Mouse (Mus musculus) liver, embryonic 13.5 days (tissue): ENCODE data around the gene Syn3. TPM values are rescaled to one million over a fixed set of nuclear protein-coding genes. Genes with fewer than 3 reads are reported as not detected.
A peak's percentile ranks its signal among the peaks of the same experiment; 100 is the strongest.

Source experiments
- ATAC-seq: fragments of 200-750 bp; cut with Nextera tagmentation; 2 replicates; pipeline ENCODE4 v1.8.0; 2017; ENCODE audit warnings: low read depth, mild to moderate bottlenecking, moderate number of reproducible peaks, moderate library complexity
- DNase-seq: peaks from one replicate; pipeline ENCODE4 v3.0.0; 2022
- H3K27ac ChIP-seq: fragments of 300-500 bp; sonication (generic); 2 replicates; pipeline ENCODE4 v1.5.1; 2015; ENCODE audit warnings: moderate library complexity, mild to moderate bottlenecking, inconsistent platforms
- H3K27me3 ChIP-seq: fragments of 300-500 bp; sonication (generic); 2 replicates; pipeline ENCODE4 v1.6.1; 2015; ENCODE audit warnings: mild to moderate bottlenecking, inconsistent platforms
- H3K36me3 ChIP-seq: fragments of 300-500 bp; sonication (generic); 2 replicates; pipeline ENCODE4 v1.6.1; 2015; ENCODE audit warnings: mild to moderate bottlenecking, inconsistent platforms
- H3K4me1 ChIP-seq: fragments of 300-500 bp; sonication (generic); replicated peaks from 2 replicates; pipeline ENCODE4 v1.6.1; 2015; ENCODE audit warnings: inconsistent platforms
- H3K4me2 ChIP-seq: fragments of 300-500 bp; sonication (generic); 2 replicates; pipeline ENCODE4 v1.6.1; 2015; ENCODE audit warnings: inconsistent platforms, mild to moderate bottlenecking, moderate library complexity
- H3K4me3 ChIP-seq: fragments of 300-500 bp; sonication (generic); replicated peaks from 2 replicates; pipeline ENCODE4 v1.5.1; 2015; ENCODE audit warnings: mild to moderate bottlenecking, inconsistent platforms
- H3K9ac ChIP-seq: fragments of 300-500 bp; sonication (generic); 2 replicates; pipeline ENCODE4 v1.6.1; 2015; ENCODE audit warnings: mild to moderate bottlenecking, inconsistent platforms
- H3K9me3 ChIP-seq: fragments of 300-500 bp; sonication (generic); replicated peaks from 2 replicates; pipeline ENCODE4 v1.6.1; 2016; ENCODE audit warnings: inconsistent platforms
- WGBS: fragments of 180-500 bp; shearing (Covaris S2); methylation state at CpG from one replicate; pipeline ENCODE4 v1.1.7; 2015; ENCODE audit not compliant: insufficient replicate concordance; 5-methylcytosine and 5-hydroxymethylcytosine counted together
- polyA plus RNA-seq: library from polyadenylated mRNA; unstranded; fragments of >200 nt; fragmentation: Nextera tagmentation; extraction: Ambion mirVana; gene quantifications from 2 replicates; pipeline ENCODE4 v1.2.1, GENCODE M21; 2015

Syn3 gene
- polyA plus RNA-seq, 1 experiment from 2014 or later = 0.14 TPM

DNA sequence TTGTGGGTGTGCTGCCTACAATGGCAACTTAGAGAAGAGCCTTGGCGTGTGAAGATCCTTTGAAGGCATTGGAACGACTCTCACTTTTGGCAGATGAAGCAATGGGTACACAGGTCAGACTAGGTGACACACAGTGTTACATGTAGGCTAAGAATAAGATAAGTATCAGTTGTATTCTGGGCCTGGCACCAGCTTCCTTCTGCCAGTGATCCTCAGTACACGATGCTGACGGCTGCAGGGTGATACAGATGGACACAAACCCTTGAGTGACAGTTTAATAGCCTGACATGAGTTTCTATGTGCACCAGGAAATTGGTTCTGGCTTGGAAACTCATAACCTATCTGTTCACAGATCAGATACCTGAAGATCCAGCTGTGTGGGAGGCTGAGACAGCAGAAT is 391.0 kb downstream of the Syn3 start:
- no peak for ATAC-seq
- no peak overlapping the region for H3K4me3 ChIP-seq
- WGBS = 56% methylated on average over 4 of the region's 4 CpGs

DNA sequence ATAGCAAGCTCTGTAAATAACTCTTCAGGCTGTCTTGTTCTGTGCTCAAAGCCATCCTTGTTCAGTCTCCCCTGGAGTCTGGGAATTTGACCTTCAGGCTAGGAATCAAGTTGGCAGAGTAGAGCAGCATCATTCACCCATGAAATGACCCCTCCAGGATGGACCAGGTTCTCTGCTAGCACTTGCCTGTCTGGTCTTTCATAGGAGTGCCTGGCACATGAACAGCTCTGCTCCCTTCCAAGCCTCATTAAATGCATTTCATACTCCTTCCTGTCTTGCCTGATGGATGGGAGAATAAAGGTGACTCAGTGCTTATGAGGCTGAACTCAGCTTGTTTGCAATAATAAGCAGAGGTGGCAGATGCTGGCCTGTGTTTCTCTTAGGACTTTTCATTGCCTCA is 394.7 kb downstream of the Syn3 start:
- no peak overlapping the region for H3K4me3 ChIP-seq
- no peak overlapping the region for H3K9ac ChIP-seq
- no peaks in the 10 kb centered on the region; the same call in 1 of the 2 replicates for H3K9me3 ChIP-seq

More for the DNA sequence above, 391.0 kb downstream of the Syn3 start:
- H3K27me3 ChIP-seq = no peaks in the 10 kb centered on the region
- H3K9me3 ChIP-seq = no peaks in the 10 kb centered on the region
- H3K9ac ChIP-seq = no peak overlapping the region
- no peak overlapping the region for H3K27ac ChIP-seq
- H3K4me1 ChIP-seq = no peaks in the 10 kb centered on the region
- no peaks in the 10 kb centered on the region for H3K36me3 ChIP-seq
- no peak overlapping the region for H3K4me2 ChIP-seq
- DNase-seq = no peak

DNA sequence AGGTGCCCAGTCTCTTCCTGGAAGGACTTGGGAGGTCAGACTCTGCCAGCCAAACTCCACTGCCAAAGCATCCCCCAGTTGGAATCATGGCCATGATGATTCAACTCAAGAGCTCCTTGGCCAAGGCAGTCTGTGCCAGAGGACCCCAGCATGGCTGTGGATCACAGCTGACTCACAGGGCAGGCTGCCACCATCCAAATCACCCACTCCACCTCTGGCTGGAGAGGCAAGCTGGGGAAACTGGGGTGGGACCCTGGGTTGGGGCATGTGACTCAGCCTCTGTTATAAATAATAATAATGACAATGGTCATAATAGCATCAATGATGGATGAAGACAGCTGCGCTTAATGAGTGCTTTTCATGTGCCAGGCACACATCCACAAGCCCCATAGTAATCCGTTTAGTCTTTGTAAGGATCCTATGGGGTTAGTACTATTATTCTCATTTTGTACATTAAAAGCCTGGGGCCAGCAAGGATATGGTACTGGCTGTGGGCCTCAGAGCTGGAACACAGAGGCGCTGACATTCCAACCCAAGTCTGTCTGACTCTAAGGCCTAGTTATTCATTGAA is 398.3 kb downstream of the Syn3 start:
- DNase-seq = no peak
- WGBS = 64% methylated on average over 3 of the region's 3 CpGs

More for the DNA sequence above, 394.7 kb downstream of the Syn3 start:
- DNase-seq = no peak
- no peak overlapping the region for H3K4me2 ChIP-seq
- H3K27me3 ChIP-seq = no peaks in the 10 kb centered on the region
- H3K27ac ChIP-seq = no peak overlapping the region
- ATAC-seq = no peak
- no peaks in the 10 kb centered on the region for H3K36me3 ChIP-seq
- H3K4me1 ChIP-seq = no peaks in the 10 kb centered on the region

DNA sequence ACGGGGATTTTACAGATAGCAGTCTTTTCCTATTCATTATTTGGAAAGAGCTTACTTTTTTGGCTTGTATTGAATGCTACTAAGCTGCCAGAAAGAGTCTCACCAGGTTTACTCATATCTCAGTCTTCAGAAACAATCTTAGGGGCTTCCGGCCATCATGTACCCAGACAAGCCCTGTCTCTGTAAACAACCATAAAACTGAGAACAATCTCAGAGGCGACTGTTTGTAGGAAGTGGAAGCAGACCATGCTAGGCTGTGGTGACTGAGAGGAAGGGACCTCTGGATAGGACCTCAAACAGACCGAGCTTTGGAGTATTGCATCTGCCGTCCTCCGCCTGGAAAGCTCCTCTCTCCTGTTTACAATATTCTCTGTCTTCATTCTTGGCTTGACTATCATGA is 400.3 kb downstream of the Syn3 start:
- Histone ChIP-seq H3K4me2 (no peak overlapping the region), H3K36me3 (no peaks in the 10 kb centered on the region), H3K4me1 (no peaks in the 10 kb centered on the region), H3K4me3 (no peak overlapping the region), H3K27ac (no peak overlapping the region), H3K9ac (no peak overlapping the region), H3K9me3 (no peaks in the 10 kb centered on the region; the same call in 1 of the 2 replicates), H3K27me3 (no peaks in the 10 kb centered on the region)
- no peak for ATAC-seq
- 58% methylated on average over 6 of the region's 6 CpGs for WGBS
- DNase-seq = no peak

More for the DNA sequence above, 398.3 kb downstream of the Syn3 start:
- no peak for ATAC-seq
- H3K9me3 ChIP-seq = no peaks in the 10 kb centered on the region; the same call in 1 of the 2 replicates
- H3K4me2 ChIP-seq = no peak overlapping the region
- no peak overlapping the region for H3K27ac ChIP-seq
- H3K4me3 ChIP-seq = no peak overlapping the region
- no peaks in the 10 kb centered on the region for H3K27me3 ChIP-seq
- H3K9ac ChIP-seq = no peak overlapping the region
- no peaks in the 10 kb centered on the region for H3K4me1 ChIP-seq
- H3K36me3 ChIP-seq = no peaks in the 10 kb centered on the region

DNA sequence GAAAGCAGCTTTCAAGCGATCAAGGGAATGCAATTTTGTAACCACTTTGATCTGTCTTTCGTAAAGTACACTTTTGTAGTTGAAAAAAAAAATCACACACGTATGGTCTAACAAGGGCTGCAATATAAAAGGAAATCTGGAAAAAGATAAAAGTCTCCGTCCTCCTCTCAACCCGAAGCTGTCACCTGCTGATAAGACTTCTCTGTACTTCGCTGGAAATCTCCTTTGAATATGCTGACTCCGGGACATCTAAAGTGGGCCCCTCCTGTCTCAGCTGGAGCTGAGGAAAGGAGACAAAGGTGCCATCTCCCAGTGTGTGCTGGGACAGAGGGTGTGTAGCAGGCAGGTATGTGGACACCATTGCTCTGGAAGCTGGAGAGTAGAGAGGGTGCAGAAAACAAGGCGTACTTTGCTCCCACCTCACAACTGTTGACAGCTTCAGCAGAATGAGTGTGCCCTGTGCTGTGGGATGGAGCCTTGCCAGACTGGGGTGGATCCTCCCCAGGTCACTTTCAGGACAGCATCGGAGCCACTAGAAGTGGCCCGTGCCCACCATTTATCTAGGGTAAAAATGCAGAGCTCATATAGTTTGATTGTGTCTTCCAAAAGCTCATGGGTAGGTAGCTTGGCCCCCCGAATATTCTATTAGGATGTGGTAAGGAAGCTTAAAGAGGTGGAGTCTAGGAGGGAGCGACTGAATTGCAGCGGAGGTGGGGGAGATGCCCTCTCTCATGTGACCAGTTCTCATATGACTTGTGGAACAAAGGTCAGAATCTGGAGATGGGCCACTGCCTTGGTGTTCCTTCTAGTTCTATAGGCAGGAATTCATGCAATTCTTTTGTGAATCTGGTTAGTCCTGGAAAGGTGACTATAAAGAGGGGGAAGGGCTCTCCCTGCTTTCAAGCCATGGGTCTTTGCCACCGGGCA is 405.3 kb downstream of the Syn3 start:
- no peaks in the 10 kb centered on the region for H3K9me3 ChIP-seq
- ATAC-seq (no peak), DNase-seq (no peak)
- H3K4me1 ChIP-seq = 0 out of 2 replicates have a peak, but pooled peaks cover 2% of the 10 kb centered on the region
- no peak overlapping the region for H3K4me3 ChIP-seq
- H3K27me3 ChIP-seq = no peaks in the 10 kb centered on the region
- WGBS = 41% methylated on average over 14 of the region's 14 CpGs
- H3K36me3 ChIP-seq = no peaks in the 10 kb centered on the region
- no peak overlapping the region for H3K27ac ChIP-seq
- H3K9ac ChIP-seq = no peak overlapping the region
- H3K4me2 ChIP-seq = no peak overlapping the region

DNA sequence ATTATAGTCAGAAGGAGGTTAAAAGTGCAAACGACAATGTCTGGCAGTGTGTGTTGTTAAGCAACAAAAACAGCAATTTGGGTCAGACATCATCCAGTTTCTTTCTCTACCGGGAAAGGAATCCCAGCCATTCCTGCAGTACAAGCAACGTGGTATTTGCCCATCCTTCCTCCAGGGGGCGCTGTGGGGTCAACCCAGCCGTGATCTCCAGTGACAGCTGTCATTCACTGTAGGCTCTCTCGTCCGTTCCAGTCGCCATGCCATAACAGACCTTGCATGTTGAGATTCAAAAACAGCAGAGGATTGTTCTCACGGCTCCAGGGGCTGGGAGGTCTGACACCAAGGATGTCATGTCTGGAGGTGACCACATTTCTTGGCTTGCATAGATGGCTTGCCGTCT is 406.8 kb downstream of the Syn3 start:
- WGBS = 35% methylated on average over 10 of the region's 10 CpGs
- DNase-seq = peak; percentile 30

DNA sequence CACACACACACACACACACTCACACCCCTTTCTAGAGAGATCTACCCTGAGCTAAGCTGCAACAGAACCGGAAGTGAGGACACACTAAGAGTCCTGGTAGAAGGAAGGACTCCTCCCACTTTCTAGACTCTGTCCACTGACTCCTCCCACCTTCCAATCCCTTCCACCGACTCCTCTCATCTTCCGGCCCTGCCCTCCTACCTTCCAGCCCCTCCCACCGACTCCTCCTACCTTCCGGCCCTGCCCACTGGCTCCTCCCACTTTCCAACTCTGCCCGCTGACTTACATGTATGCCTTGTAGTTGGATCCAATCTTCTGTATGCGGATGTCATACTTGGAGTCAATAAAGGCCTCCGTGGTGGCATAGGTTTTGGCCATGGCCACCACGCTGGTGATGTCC is 418.8 kb downstream of the Syn3 start:
- ATAC-seq (no peak), DNase-seq (no peak)
- WGBS = 62% methylated on average over 9 of the region's 9 CpGs
- Histone ChIP-seq H3K27me3 (0 out of 2 replicates have a peak, but pooled peaks cover 4% of the 10 kb centered on the region), H3K9me3 (no peaks in the 10 kb centered on the region), H3K36me3 (no peaks in the 10 kb centered on the region), H3K27ac (no peak overlapping the region), H3K4me1 (no peaks in the 10 kb centered on the region), H3K4me3 (no peak overlapping the region), H3K4me2 (no peak overlapping the region), H3K9ac (no peak overlapping the region)

More for the DNA sequence above, 406.8 kb downstream of the Syn3 start:
- H3K27me3 ChIP-seq = no peaks in the 10 kb centered on the region
- H3K27ac ChIP-seq = no peak overlapping the region
- H3K9me3 ChIP-seq = no peaks in the 10 kb centered on the region
- H3K9ac ChIP-seq = no peak overlapping the region
- H3K4me1 ChIP-seq = 0 out of 2 replicates have a peak, but pooled peaks cover 2% of the 10 kb centered on the region
- H3K4me2 ChIP-seq = no peak overlapping the region
- H3K4me3 ChIP-seq = no peak overlapping the region
- ATAC-seq = no peak
- no peaks in the 10 kb centered on the region for H3K36me3 ChIP-seq

DNA sequence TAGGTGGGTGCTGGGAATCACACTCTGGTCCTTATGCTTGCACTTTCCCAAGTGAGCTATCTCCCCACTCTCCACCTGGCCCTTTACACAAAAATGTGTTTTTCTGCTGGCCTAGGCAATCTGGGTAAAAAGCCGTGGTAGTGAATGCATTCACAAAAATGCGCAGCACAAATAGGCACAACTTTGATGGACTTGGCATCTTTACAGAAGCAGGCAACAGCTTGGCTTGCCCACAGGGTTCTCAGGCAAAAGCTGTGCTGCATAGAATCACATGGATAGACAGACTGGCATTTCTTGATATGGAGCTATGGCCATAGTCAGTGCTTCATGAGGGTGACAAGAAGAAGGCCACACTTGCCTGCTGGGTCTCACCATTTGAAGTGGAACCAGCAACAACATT is 419.9 kb downstream of the Syn3 start:
- Histone ChIP-seq H3K9ac (no peak overlapping the region), H3K36me3 (no peaks in the 10 kb centered on the region), H3K9me3 (no peaks in the 10 kb centered on the region), H3K4me1 (no peaks in the 10 kb centered on the region), H3K27ac (no peak overlapping the region), H3K27me3 (0 out of 2 replicates have a peak, but pooled peaks cover 4% of the 10 kb centered on the region), H3K4me2 (no peak overlapping the region), H3K4me3 (no peak overlapping the region)
- WGBS = 77% methylated on average over 2 of the region's 2 CpGs
- ATAC-seq = no peak
- no peak for DNase-seq

DNA sequence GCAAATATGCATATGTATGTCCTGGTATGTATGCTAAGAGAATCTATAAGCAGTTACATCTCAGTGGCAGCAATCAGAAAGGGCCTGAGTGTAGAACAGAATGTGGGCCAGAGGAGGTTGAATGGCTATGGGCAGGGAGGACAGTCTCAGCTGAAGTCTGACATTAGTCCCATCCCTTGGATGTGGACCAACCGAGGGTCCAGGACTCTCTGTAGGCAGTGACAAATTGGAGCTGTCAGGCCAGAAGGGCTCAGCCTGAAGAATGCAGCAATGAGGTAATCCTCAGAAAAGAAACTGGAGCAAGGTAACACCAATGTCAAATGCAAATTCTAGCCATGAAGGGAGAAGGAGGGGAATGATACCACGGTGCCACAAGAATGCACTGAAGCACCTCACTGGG is 421.4 kb downstream of the Syn3 start:
- no peak overlapping the region for H3K27ac ChIP-seq
- no peaks in the 10 kb centered on the region for H3K9me3 ChIP-seq
- ATAC-seq = no peak
- no peak overlapping the region for H3K4me2 ChIP-seq
- 0 out of 2 replicates have a peak, but pooled peaks cover 4% of the 10 kb centered on the region for H3K27me3 ChIP-seq
- no peak overlapping the region for H3K9ac ChIP-seq
- H3K36me3 ChIP-seq = no peaks in the 10 kb centered on the region
- no peak for DNase-seq
- 62% methylated on average over 2 of the region's 2 CpGs for WGBS
- no peak overlapping the region for H3K4me3 ChIP-seq
- no peaks in the 10 kb centered on the region for H3K4me1 ChIP-seq

DNA sequence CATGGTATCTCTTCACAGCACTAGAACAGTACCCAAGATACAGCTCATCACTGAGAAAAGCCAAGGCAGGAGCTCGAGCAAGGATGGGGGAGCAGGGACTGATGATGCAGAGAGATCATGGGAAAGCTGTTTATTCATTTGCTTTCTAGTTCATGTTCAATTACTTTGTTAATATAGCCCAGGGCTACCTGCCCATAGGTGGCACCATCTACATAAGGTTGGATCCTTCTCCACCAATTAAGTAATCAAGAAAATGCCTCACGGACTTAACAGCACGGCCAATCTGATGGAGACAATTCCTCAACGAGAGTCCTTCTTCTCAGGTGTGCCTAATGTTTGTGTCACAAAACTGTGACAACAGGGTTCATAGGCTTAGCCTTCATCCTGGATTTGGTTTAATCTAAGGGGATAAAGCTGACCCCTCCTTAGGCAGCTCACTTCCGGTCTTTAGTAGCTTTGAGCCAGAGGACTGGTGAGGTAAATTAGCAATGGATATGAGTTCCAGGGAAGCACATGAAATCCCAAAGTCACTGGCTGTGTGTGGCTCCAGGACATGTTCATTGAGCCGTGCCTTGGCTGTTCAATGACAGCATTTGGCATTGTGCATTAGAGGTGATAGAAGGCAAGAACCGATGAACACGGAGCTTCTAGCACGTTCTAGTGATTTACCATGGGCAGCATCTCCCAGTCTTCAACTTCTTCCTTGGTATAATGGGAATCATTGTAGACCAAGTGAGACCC is 423.6 kb downstream of the Syn3 start:
- H3K4me3 ChIP-seq = no peak overlapping the region
- no peaks in the 10 kb centered on the region for H3K36me3 ChIP-seq
- H3K4me2 ChIP-seq = no peak overlapping the region
- 0 out of 2 replicates have a peak, but pooled peaks cover 4% of the 10 kb centered on the region for H3K27me3 ChIP-seq
- H3K9me3 ChIP-seq = no peaks in the 10 kb centered on the region
- H3K9ac ChIP-seq = no peak overlapping the region
- DNase-seq (no peak), ATAC-seq (no peak)
- H3K27ac ChIP-seq = no peak overlapping the region
- H3K4me1 ChIP-seq = no peaks in the 10 kb centered on the region
- 65% methylated on average over 9 of the region's 9 CpGs for WGBS

DNA sequence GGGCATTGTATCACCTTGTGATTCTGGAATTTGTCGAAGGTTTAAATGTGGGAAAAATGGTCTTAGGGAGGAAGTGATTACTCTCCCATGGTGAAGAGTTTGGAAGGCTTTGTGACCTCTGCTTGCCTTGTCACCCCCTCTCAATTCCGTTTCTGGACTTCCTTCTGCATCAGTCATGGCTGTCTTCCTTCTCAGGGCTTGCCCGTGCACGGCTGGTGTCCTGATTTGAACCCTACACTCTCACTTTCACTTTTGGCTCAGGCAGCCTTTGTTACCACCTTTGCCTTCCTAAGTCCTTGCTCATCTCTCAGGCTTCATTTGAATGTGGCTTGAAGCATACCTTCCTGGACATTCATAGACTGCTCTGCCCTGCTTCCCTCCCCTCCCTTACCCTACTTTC is 424.6 kb downstream of the Syn3 start:
- no peak for DNase-seq
- 61% methylated on average over 4 of the region's 4 CpGs for WGBS
- no peak for ATAC-seq
- Histone ChIP-seq H3K9ac (no peak overlapping the region), H3K27ac (no peak overlapping the region), H3K9me3 (no peaks in the 10 kb centered on the region), H3K36me3 (no peaks in the 10 kb centered on the region), H3K27me3 (0 out of 2 replicates have a peak, but pooled peaks cover 4% of the 10 kb centered on the region), H3K4me2 (no peak overlapping the region), H3K4me3 (no peak overlapping the region), H3K4me1 (no peaks in the 10 kb centered on the region)
